Mouse (Mus musculus): ENCODE data around the gene Ccdc85a.

GRCm38 (mm10) chr11:28422451-28423231 is 161.5 kb downstream of the Ccdc85a start:
- TF ChIP-seq GATA1 (IDR thresholded peaks at IDR 0.05; ENCODE audit: low read length) (no peak), TAL1 (IDR thresholded peaks at IDR 0.05; ENCODE audit: low read length) (no peak)

Data from erythroblast, embryonic 14.5 days (primary cell).